Mouse (Mus musculus) olfactory bulb, adult 2 months (tissue): Measurements from ENCODE around the gene Pigw. TPM values are rescaled to one million over a fixed set of nuclear protein-coding genes. Genes with fewer than 3 reads are reported as not detected.

Experiments
- H3K27ac ChIP-seq: fragments of 200-500 bp; 2 replicates; pipeline ENCODE4 v1.5.1; 2012; ENCODE audit warnings: low read depth, low read length; ENCODE audit not compliant: insufficient read depth
- H3K4me1 ChIP-seq: fragments of 200-500 bp; 2 replicates; pipeline ENCODE4 v1.6.1; 2012; ENCODE audit warnings: low read length; ENCODE audit not compliant: control insufficient read depth, insufficient read depth
- H3K4me3 ChIP-seq: fragments of 200-500 bp; 2 replicates; pipeline ENCODE4 v1.5.1; 2012; ENCODE audit warnings: mild to moderate bottlenecking, low read depth, low read length, moderate library complexity; ENCODE audit not compliant: insufficient read depth
- CTCF ChIP-seq: fragments of 200-500 bp; IDR thresholded peaks from 2 replicates; pipeline ENCODE4 v1.5.1; 2012; ENCODE audit warnings: low read depth, mild to moderate bottlenecking, low read length, moderate library complexity; ENCODE audit not compliant: insufficient read depth
- POLR2A ChIP-seq: fragments of 200-500 bp; IDR thresholded peaks from 2 replicates; pipeline ENCODE4 v1.6.1; 2012; ENCODE audit warnings: mild to moderate bottlenecking, low read depth, low read length, moderate library complexity; ENCODE audit not compliant: insufficient read depth
- WGBS: fragments of 180-500 bp; shearing (Covaris S2); methylation state at CpG from one replicate; pipeline ENCODE4 v1.1.7; 2018; 5-methylcytosine and 5-hydroxymethylcytosine counted together
- polyA plus RNA-seq: library from polyadenylated mRNA; stranded (reverse); fragments of >200 nt; gene quantifications from 2 replicates; pipeline ENCODE4 v1.2.4, GENCODE M21; 2012; ENCODE audit warnings: low replicate concordance; ENCODE audit not compliant: missing spikeins, insufficient read depth, insufficient read length

The Pigw gene
- polyA plus RNA-seq, 1 experiment = not detected

GRCm38 (mm10) chr11:84908480-84908879 lies 28.4 kb upstream of the Pigw start:
- Histone ChIP-seq H3K4me3 (no peak overlapping the region), H3K4me1 (no peaks in the 10 kb centered on the region), H3K27ac (no peak overlapping the region)
- 90% methylated on average over 6 of the region's 6 CpGs for WGBS
- TF ChIP-seq CTCF (no peak), POLR2A (no peak)

- Histone ChIP-seq H3K4me1 (no peaks in the 10 kb centered on the region), H3K27ac (no peak overlapping the region), H3K4me3 (no peak overlapping the region)
- TF ChIP-seq CTCF (no peak), POLR2A (no peak)
- WGBS = 79% methylated on average over 3 of the region's 3 CpGs
Observed at GRCm38 (mm10) chr11:84907081-84907480, 27.0 kb upstream of the Pigw start.

GRCm38 (mm10) chr11:84904597-84905144 lies 24.6 kb upstream of the Pigw start:
- no peak for TF ChIP-seq CTCF
- no peak for TF ChIP-seq POLR2A
- Histone ChIP-seq H3K4me1 (no peaks in the 10 kb centered on the region), H3K4me3 (no peak overlapping the region), H3K27ac (no peak overlapping the region)
- WGBS = 89% methylated on average over 9 of the region's 9 CpGs

- TF ChIP-seq POLR2A = no peak
- TF ChIP-seq CTCF = no peak
- Histone ChIP-seq H3K27ac (no peak overlapping the region), H3K4me3 (no peak overlapping the region), H3K4me1 (no peaks in the 10 kb centered on the region)
- WGBS = 89% methylated on average over 15 of the region's 15 CpGs
Observed at GRCm38 (mm10) chr11:84893113-84893512, 13.0 kb upstream of the Pigw start.

- WGBS = 94% methylated on average over 7 of the region's 7 CpGs
- TF ChIP-seq CTCF = no peak
- Histone ChIP-seq H3K27ac (no peak overlapping the region), H3K4me1 (no peaks in the 10 kb centered on the region), H3K4me3 (no peak overlapping the region)
Observed at GRCm38 (mm10) chr11:84891705-84892104, 11.6 kb upstream of the Pigw start.

GRCm38 (mm10) chr11:84889492-84889891 lies 9.4 kb upstream of the Pigw start:
- TF ChIP-seq POLR2A (no peak), CTCF (no peak)
- 95% methylated on average over 2 of the region's 2 CpGs for WGBS

GRCm38 (mm10) chr11:84888025-84888424 lies 7.9 kb upstream of the Pigw start:
- no peak for TF ChIP-seq POLR2A
- TF ChIP-seq CTCF = no peak
- no peak overlapping the region for H3K27ac ChIP-seq
- H3K4me1 ChIP-seq = no peaks in the 10 kb centered on the region
- H3K4me3 ChIP-seq = no peak overlapping the region
- WGBS = 97% methylated on average over 8 of the region's 8 CpGs

More at GRCm38 (mm10) chr11:84889492-84889891, 9.4 kb upstream of the Pigw start:
- Histone ChIP-seq H3K4me3 (no peak overlapping the region), H3K27ac (no peak overlapping the region), H3K4me1 (no peaks in the 10 kb centered on the region)

GRCm38 (mm10) chr11:84886767-84887511 lies 6.9 kb upstream of the Pigw start:
- Histone ChIP-seq H3K4me3 (no peak overlapping the region), H3K4me1 (no peaks in the 10 kb centered on the region), H3K27ac (no peak overlapping the region)
- WGBS = 90% methylated on average over 11 of the region's 11 CpGs
- no peak for TF ChIP-seq CTCF
- no peak for TF ChIP-seq POLR2A

- Histone ChIP-seq H3K27ac (no peak overlapping the region), H3K4me1 (no peaks in the 10 kb centered on the region), H3K4me3 (no peak overlapping the region)
- 91% methylated on average over 5 of the region's 5 CpGs for WGBS
- TF ChIP-seq CTCF = no peak
- TF ChIP-seq POLR2A = no peak
Observed at GRCm38 (mm10) chr11:84886236-84886635, 6.2 kb upstream of the Pigw start.

- 76% methylated on average over 4 of the region's 4 CpGs for WGBS
- Histone ChIP-seq H3K4me3 (no peak overlapping the region), H3K27ac (no peak overlapping the region), H3K4me1 (peaks cover 3% of the 10 kb centered on the region; the same call in 1 of the 2 replicates)
- no peak for TF ChIP-seq POLR2A
Observed at GRCm38 (mm10) chr11:84885238-84885637, 5.2 kb upstream of the Pigw start.
